ENCODE assay signal across 13 mouse cellular contexts in the genomic region with DNA sequence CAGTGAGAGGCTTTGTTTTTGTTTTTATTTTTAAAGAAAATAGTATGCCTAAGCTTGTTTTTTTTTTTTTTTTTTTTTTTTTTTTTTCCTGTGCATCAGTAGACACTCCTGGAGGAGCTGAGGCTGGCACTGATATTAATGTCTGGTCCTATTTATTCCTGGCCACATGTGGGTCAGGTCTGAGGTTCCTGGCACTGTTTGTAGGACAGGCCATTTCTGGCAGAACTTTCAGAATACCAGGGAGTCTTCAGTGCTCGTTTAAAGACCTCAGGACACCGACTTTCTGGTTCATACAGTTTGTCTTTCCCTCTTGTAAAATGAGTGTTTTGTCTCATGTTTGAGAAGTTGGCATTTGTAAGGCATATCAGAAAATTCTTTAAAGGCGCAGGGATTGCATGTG.
"Had no signal": no experiment of that assay in that cellular context is flagged by ENCODE, and none has a peak within 500 bp of the region (broad histone marks: within the 10 kb centered on the region; RNA-seq: fewer than 3 reads in every experiment).

No protein-coding gene starts in this region.

- H3K27me3 ChIP-seq: midbrain, embryonic 12.5 days; neural tube, embryonic 12.5 days had no signal

- H3K4me3 ChIP-seq: midbrain, embryonic 10.5 days; midbrain, embryonic 12.5 days; neural tube, embryonic 12.5 days had no signal

- H3K9ac ChIP-seq: lung, embryonic 14.5 days; midbrain, embryonic 12.5 days; neural tube, embryonic 12.5 days had no signal

- H3K4me1 ChIP-seq: midbrain, embryonic 10.5 days; midbrain, embryonic 12.5 days; neural tube, embryonic 12.5 days had no signal

- DNase-seq: lung, adult 18-20 months; lung, embryonic 14.5 days; lung, postnatal 10 days; lung, postnatal 4 days; midbrain, embryonic 14.5 days; right cerebral cortex, postnatal 14 days; spleen, adult 18-20 months; thymus, adult 18-20 months; thymus, postnatal 14 days; thymus, postnatal 36 days had no signal

- H3K27ac ChIP-seq: midbrain, embryonic 10.5 days; midbrain, embryonic 12.5 days; neural tube, embryonic 12.5 days had no signal

- H3K9me3 ChIP-seq: midbrain, embryonic 10.5 days; midbrain, embryonic 12.5 days; neural tube, embryonic 12.5 days had no signal

- H3K4me2 ChIP-seq: lung, embryonic 14.5 days; midbrain, embryonic 12.5 days; neural tube, embryonic 12.5 days had no signal
